Mouse (Mus musculus): ENCODE results near the gene Limch1.

Limch1 gene

GRCm38 (mm10) chr5:66745390-66745995 is at the start of gene Limch1:
TSS of gene Limch1 (plus strand) at chr5:66745827.
- DNase-seq = peak; percentile 81

GRCm38 (mm10) chr5:66697119-66697518 is 48.5 kb upstream of the Limch1 start:
- peak; percentile 76 for DNase-seq

- DNase-seq = peak; percentile 58
These were observed 45.7 kb upstream of the Limch1 start for GRCm38 (mm10) chr5:66699911-66700310.

- DNase-seq = no peak
These were observed 43.7 kb upstream of the Limch1 start for GRCm38 (mm10) chr5:66701951-66702350.

- DNase-seq = peak; percentile 26
These were observed 42.2 kb upstream of the Limch1 start for GRCm38 (mm10) chr5:66703317-66704004.

- peak; percentile 17 for DNase-seq
These were observed 37.8 kb upstream of the Limch1 start for GRCm38 (mm10) chr5:66707859-66708258.

GRCm38 (mm10) chr5:66710445-66711019 is 35.1 kb upstream of the Limch1 start:
- DNase-seq = peak; percentile 27

GRCm38 (mm10) chr5:66712801-66713200 is 32.8 kb upstream of the Limch1 start:
- peak; percentile 36 for DNase-seq

- DNase-seq = peak; percentile 32
These were observed 30.1 kb upstream of the Limch1 start for GRCm38 (mm10) chr5:66715498-66715931.

- DNase-seq = no peak
These were observed 27.7 kb upstream of the Limch1 start for GRCm38 (mm10) chr5:66717931-66718330.

GRCm38 (mm10) chr5:66718413-66718812 is 27.2 kb upstream of the Limch1 start:
- DNase-seq = no peak

GRCm38 (mm10) chr5:66718880-66719279 is 26.7 kb upstream of the Limch1 start:
- DNase-seq = no peak

GRCm38 (mm10) chr5:66720921-66721320 is 24.7 kb upstream of the Limch1 start:
- DNase-seq = no peak

GRCm38 (mm10) chr5:66722586-66722985 is 23.0 kb upstream of the Limch1 start:
- DNase-seq = peak; percentile 57

GRCm38 (mm10) chr5:66723037-66723436 is 22.6 kb upstream of the Limch1 start:
- DNase-seq = no peak

GRCm38 (mm10) chr5:66723626-66724025 is 22.0 kb upstream of the Limch1 start:
- no peak for DNase-seq

GRCm38 (mm10) chr5:66729306-66729705 is 16.3 kb upstream of the Limch1 start:
- no peak for DNase-seq

- no peak for DNase-seq
These were observed 14.9 kb upstream of the Limch1 start for GRCm38 (mm10) chr5:66730621-66731301.

- no peak for DNase-seq
These were observed 14.3 kb upstream of the Limch1 start for GRCm38 (mm10) chr5:66731302-66731697.

GRCm38 (mm10) chr5:66733556-66733955 is 12.1 kb upstream of the Limch1 start:
- DNase-seq = no peak

- DNase-seq = no peak
These were observed 6.3 kb upstream of the Limch1 start for GRCm38 (mm10) chr5:66739376-66739775.

- DNase-seq = peak; percentile 31
These were observed 512 bp downstream of the Limch1 start for GRCm38 (mm10) chr5:66745996-66746681.

- no peak for DNase-seq
These were observed 1.1 kb downstream of the Limch1 start for GRCm38 (mm10) chr5:66746761-66747160.

All from lung, postnatal 14 days (tissue).